Mouse (Mus musculus) bone marrow, adult 2 months (tissue): Measurements from ENCODE around the gene Acd.

Experiments
- CTCF ChIP-seq: fragments of 200-500 bp; IDR thresholded peaks from 2 replicates; pipeline ENCODE4 v1.5.1; 2011; ENCODE audit warnings: low read length, control low read depth; ENCODE audit not compliant: control insufficient read depth, insufficient read depth
- POLR2A ChIP-seq: fragments of 200-500 bp; IDR thresholded peaks from 2 replicates; pipeline ENCODE4 v1.6.1; 2011; ENCODE audit warnings: low read depth, mild to moderate bottlenecking, control low read depth, low read length, borderline replicate concordance; ENCODE audit not compliant: control insufficient read depth

GRCm38 (mm10) chr8:105706426-105706825, 5.5 kb upstream of the Acd start:
- TF ChIP-seq CTCF = no peak
- no peak for TF ChIP-seq POLR2A
